ENCODE assay signal across 8 mouse cellular contexts in the genomic region with DNA sequence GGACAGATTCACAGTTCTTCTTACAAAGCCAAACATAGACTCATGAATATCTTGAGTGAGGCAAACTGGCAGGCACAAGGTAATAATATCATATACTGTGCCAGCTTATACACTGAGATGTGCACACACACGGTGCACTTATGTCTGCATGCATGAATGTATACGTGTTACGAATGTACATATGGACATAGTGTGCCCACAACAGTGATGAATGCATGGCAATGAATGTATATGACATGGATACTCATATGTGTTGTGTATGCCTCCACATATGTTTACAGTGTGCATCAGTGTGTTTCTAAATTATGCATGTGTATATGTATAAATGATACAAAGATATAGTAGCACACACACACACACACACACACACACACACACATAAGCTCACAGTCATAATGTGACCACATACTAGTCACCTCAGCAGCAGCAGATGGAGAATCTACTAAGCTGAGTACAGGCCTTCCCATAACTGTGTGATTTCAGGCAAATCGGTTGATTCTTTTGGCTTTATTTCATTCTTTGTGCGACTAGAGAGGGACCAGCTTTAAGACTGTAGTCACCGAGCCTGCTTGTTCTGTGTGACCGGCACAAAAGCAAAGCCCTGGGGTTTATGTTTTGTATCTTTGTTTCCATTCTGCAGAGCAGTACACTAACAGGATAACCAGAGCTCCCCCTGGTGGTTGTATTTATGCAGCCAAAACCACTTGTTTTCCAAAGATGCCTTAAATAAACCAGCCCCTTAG.
DNase-seq lines count a peak whose midpoint lies in the region; ATAC-seq and TF ChIP-seq lines count a peak whose summit lies in the region.

No protein-coding gene starts in this region.

- H3K9ac ChIP-seq in lung, embryonic 14.5 days, result no peak overlapping the region

- no peak overlapping the region for H3K27ac ChIP-seq in layer of hippocampus, adult 2 months
- no peak overlapping the region for H3K27ac ChIP-seq in lung, embryonic 14.5 days (ENCODE audit: low read depth)

- no peaks in the 10 kb centered on the region for H3K9me3 ChIP-seq in lung, embryonic 14.5 days (ENCODE audit: low read depth, low read length)

- H3K4me1 ChIP-seq in lung, embryonic 14.5 days (ENCODE audit: insufficient read depth), result no peaks in the 10 kb centered on the region

- H3K36me3 ChIP-seq in lung, embryonic 14.5 days (ENCODE audit: insufficient read depth), result no peaks in the 10 kb centered on the region

- no peak overlapping the region for H3K4me3 ChIP-seq in layer of hippocampus, adult 2 months
- H3K4me3 ChIP-seq in lung, embryonic 14.5 days (ENCODE audit: low read depth, low read length), result no peak overlapping the region

- peak; percentile 94 for TF ChIP-seq CTCF in layer of hippocampus, adult 2 months (conservative IDR thresholded peaks at IDR 0.05)
- TF ChIP-seq CTCF in lung, embryonic 14.5 days (IDR thresholded peaks at IDR 0.05; ENCODE audit: low read depth), result peak; percentile 87

- ATAC-seq in hematopoietic stem cell, adult 5-6 weeks (replicated peaks in 1 of 2; ENCODE audit: insufficient read depth in 1 of 2, low FRiP score in 2 of 2, low TSS enrichment in 1 of 2, low read depth in 1 of 2, poor library complexity in 2 of 2, severe bottlenecking in 2 of 2), result peak; percentile 68 to 76; a peak in 2 of 4 replicates
- peak; percentile 85 for ATAC-seq in lung, embryonic 14.5 days (ENCODE audit: insufficient read depth)
- ATAC-seq in monocyte, adult 5-6 weeks (replicated peaks; ENCODE audit: insufficient number of reproducible peaks, low FRiP score, low TSS enrichment, poor library complexity, severe bottlenecking), result no peak

- DNase-seq in R1 (ENCODE audit: low read depth, low spot score), result peak; percentile 77
- peak; percentile 20 for DNase-seq in cerebellum, adult 11-12 months
- peak; percentile 26 to 84 for DNase-seq in frontal cortex, adult 2 months (ENCODE audit: extremely low spot score in 1 of 2, low spot score in 1 of 2)
- peak; percentile 59 to 80 for DNase-seq in layer of hippocampus, adult 2 months (ENCODE audit: low spot score in 2 of 2)
- DNase-seq in lung, embryonic 14.5 days, result peak; percentile 95
- DNase-seq in retina, postnatal 1 day, result peak; percentile 90

- no peaks in the 10 kb centered on the region for H3K27me3 ChIP-seq in lung, embryonic 14.5 days (ENCODE audit: insufficient read depth, low read length)

- no peak overlapping the region for H3K4me2 ChIP-seq in lung, embryonic 14.5 days

- WGBS in lung, embryonic 14.5 days, result 47% methylated on average over 7 of the region's 7 CpGs

Comparison
In these comparisons a context has a peak if more than half of its experiments do, and no peak if none do; other contexts are left out.
1. DNase-seq: peak in every context shown above with its lines; median percentile 95 in lung, embryonic 14.5 days; 90 in retina, postnatal 1 day; 77 in R1; 70 in layer of hippocampus, adult 2 months; 55 in frontal cortex, adult 2 months; 20 in cerebellum, adult 11-12 months.